Mouse (Mus musculus) monocyte, adult 5-6 weeks (primary cell): Measurements from ENCODE around the gene Akr1b10. TPM values are rescaled to one million over a fixed set of nuclear protein-coding genes. Genes with fewer than 3 reads are reported as not detected.

ENCODE experiments used
- ATAC-seq: fragments of 153-309, 156-312 bp; replicated peaks from 2 replicates; pipeline ENCODE4 v1.8.0; 2017; ENCODE audit warnings: mild to moderate bottlenecking; ENCODE audit not compliant: low TSS enrichment, insufficient number of reproducible peaks, severe bottlenecking, poor library complexity, low FRiP score
- total RNA-seq: library from RNA; stranded (forward); fragments of 200-1000, 200-491, 200-594 nt; gene quantifications from 3 replicates; pipeline ENCODE4 v1.2.3, GENCODE M21; 2017

Akr1b10 gene
- total RNA-seq, 1 experiment from 2014 or later = 25.3 TPM

DNA sequence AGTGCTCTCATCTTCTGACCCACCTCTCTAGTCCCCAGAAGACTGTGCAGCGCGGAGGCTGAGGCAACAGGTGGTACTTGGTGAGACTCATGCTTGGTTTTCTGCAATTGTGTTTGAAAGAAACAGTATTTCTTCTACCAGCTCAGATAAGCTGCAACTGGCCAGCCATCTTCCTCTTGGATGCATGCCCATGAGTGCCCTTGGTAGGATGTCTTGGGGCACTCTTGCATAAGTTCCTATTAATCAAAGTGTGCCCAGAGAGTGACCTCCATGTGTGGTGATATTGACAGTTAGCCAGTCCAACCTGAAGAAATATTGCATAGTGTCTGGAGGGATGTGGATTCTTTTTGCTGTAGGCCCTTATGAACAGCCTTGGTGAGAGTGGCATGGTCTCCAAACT is 32.5 kb downstream of the Akr1b10 start:
- no peak for ATAC-seq

DNA sequence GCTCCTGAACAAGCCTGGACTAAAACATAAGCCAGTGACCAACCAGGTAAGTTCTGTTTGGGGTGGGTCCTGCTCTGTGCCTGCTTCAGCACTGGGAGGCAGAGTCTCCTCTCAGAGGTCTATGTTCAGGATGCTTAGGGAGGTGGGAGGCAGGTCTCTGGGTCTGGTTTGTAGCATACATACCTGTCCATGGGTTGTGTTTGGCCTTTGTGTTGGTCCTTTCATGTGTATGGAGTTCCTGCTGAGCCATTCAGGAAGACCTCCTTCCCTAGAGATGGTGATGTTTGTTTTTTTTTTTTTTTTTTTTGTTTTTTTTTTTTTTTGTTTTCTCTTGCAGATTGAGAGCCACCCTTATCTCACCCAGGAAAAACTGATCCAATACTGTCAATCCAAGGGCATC is 35.1 kb downstream of the Akr1b10 start:
- no peak for ATAC-seq

DNA sequence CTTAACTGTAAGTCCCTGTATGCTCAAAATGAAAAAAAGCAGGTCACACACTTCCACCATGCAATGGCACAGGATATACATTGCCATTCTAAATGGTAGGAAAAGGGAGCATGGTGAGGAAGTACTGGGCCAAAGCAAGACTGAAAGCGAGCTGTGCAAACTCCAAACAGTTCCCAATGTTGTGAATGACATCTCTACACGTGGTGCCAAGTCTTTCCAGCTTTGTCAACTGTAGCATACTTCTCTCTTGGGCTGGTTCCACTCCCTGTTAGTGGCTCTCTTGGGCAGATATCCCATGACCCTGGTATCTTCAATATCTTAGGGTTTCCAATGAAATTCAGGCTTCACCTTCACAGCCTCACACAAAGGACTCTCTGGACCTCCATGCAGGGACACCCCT is 55.0 kb downstream of the Akr1b10 start:
- ATAC-seq = no peak

DNA sequence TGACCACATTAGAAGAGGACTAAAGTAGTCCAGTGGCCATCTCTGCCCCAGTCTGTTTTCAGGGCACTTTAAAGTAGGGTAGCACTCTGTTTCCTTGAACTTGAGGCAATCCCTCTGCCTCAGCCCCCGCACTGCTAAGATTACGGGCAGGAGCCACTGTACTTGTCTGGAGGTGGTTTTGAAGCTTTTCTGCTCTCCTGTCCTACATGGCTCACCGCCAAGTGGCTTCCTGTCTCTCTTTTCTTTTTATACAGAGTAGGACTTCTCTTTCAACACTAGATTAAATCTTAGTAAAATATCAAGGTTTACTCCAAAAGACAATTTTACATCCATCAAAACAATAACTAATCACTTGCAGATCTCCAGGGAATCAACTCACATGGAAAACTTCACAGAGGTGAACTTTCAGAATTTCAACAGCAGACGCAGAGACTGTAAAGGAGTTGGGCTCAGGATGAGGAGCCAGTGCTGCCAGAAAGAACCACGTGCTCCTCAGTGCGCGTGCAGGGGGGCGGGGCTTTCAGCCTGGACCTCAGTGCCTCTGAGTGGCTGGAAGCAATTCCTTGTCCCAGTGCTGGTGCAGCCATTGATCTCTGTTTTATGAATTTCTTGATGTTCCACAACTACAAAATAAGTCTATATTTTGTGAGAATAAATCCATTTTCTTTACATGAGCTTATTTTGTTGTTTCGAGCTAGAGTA is 57.7 kb downstream of the Akr1b10 start:
- ATAC-seq = no peak

DNA sequence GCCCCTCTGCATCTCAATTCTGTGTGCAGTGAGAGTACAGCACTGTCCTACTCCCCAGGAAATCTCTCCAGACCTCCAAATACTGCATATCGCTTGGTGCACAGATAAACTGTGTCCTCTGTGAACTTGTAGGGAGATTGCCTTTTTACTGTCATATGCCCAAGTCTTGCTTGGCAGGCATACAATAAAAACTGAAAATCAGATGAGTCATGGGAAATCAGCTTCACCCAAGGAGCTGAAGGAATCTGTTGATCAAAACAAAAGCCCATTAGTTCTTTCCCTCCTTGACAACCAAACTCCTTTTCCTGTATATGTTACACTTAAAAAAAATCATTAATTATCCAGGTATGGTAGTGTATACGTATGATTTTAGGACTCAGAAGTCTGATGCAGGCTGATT is 59.8 kb downstream of the Akr1b10 start:
- no peak for ATAC-seq

Other genes starting within 250 kb of the Akr1b10 start
- gene Slc35b4, start 207.1 kb upstream of the Akr1b10 start, total RNA-seq = 16.8 to 32.7 TPM (median 29.1 TPM) in 3 replicates
- gene Akr1b3, start 66.7 kb upstream of the Akr1b10 start, total RNA-seq = 120 to 137 TPM (median 136 TPM) in 3 replicates
- gene Akr1b8, start 30.1 kb upstream of the Akr1b10 start, total RNA-seq = not detected in 3 replicates
- gene Akr1b7, start 28.1 kb downstream of the Akr1b10 start, total RNA-seq = not detected in 3 replicates
- gene Bpgm, start 92.0 kb downstream of the Akr1b10 start, total RNA-seq = 32.1 to 201 TPM (median 172 TPM) in 3 replicates
- gene Cald1, start 214.3 kb downstream of the Akr1b10 start, total RNA-seq = 1.8 to 27.7 TPM (median 4.9 TPM) in 3 replicates